Mouse (Mus musculus) liver, postnatal 0 days (tissue): ENCODE data around the gene Fgf8.

Experiments
- CTCF ChIP-seq: sonication (generic); IDR thresholded peaks from 2 replicates; pipeline ENCODE4 v1.5.1; 2016; ENCODE audit warnings: antibody characterized with exemption, low read depth
- EP300 ChIP-seq: IDR thresholded peaks from 2 replicates; pipeline ENCODE4 v1.6.1; 2016; ENCODE audit warnings: antibody characterized with exemption, low read depth, mild to moderate bottlenecking

DNA sequence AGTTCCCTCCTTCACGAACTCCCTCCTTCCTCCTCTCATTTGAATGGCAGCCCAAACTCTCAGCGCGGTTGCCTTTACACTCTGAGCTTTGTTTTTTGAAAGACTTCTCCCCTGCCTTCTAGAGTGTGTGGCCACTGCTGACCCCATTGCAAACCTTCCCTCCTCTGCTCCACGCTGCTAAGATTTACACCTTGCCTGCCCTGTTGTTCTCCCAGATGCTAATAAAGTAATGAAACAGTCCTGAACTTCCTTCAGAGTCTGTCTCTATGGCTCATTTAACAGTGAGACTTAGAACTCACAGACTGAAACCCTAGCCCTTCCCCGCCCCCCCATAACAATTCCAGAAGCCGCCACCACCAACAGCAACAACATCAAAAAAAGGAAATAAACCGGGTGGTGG, 46.6 kb upstream of the Fgf8 start:
- TF ChIP-seq CTCF (no peak), EP300 (no peak)
